Mouse (Mus musculus) macrophage (primary cell): ENCODE measurements around the gene Flii. TPM values are rescaled to one million over a fixed set of nuclear protein-coding genes. Genes with fewer than 3 reads are reported as not detected.

Experiments
- polyA plus RNA-seq: library from polyadenylated mRNA; stranded (reverse); fragments of 250-400 nt; gene quantifications from 3 replicates; pipeline ENCODE4 v1.2.4, GENCODE M21; 2018; ENCODE audit warnings: inconsistent platforms

Gene Flii
- polyA plus RNA-seq, 1 experiment from 2014 or later = 157 TPM

Other genes with a start within 250 kb of the Flii start
- gene Alkbh5, start 190.9 kb downstream of the Flii start, polyA plus RNA-seq = 27.1 to 35.4 TPM (median 28.4 TPM) in 3 replicates
- 4.8 to 11.6 TPM (median 9.7 TPM) in 3 replicates for gene Llgl1, start 27.5 kb downstream of the Flii start, polyA plus RNA-seq
- gene Mief2, start 1.1 kb upstream of the Flii start, polyA plus RNA-seq = 5.2 to 12.7 TPM (median 9.1 TPM) in 3 replicates
- 8.7 to 12.0 TPM (median 11.4 TPM) in 3 replicates for gene Top3a, start 50.1 kb upstream of the Flii start, polyA plus RNA-seq
- 33.1 to 38.1 TPM (median 34.4 TPM) in 3 replicates for gene Smcr8, start 50.3 kb upstream of the Flii start, polyA plus RNA-seq
- gene Shmt1, start 84.5 kb upstream of the Flii start, polyA plus RNA-seq = 1.6 to 3.9 TPM (median 2.6 TPM) in 3 replicates
- 13.5 to 24.5 TPM (median 13.5 TPM) in 3 replicates for gene Dhrs7b, start 103.4 kb upstream of the Flii start, polyA plus RNA-seq
- gene Tmem11, start 152.0 kb upstream of the Flii start, polyA plus RNA-seq = 18.3 to 26.9 TPM (median 20.6 TPM) in 3 replicates
- gene Natd1, start 187.5 kb upstream of the Flii start, polyA plus RNA-seq = 10.5 to 34.7 TPM (median 31.3 TPM) in 3 replicates
- gene Map2k3, start 204.8 kb upstream of the Flii start, polyA plus RNA-seq = 27.6 to 67.9 TPM (median 38.6 TPM) in 3 replicates